Mouse (Mus musculus) ES-E14 (cell line): ENCODE data around the gene Nfkb1. TPM values are rescaled to one million over a fixed set of nuclear protein-coding genes. Genes with fewer than 3 reads are reported as not detected.

Experiments used
- DNase-seq: peaks from one replicate; pipeline ENCODE4 v3.0.0-alpha.2; 2013; ENCODE audit warnings: low read depth, low spot score
- H3K27ac ChIP-seq: 2 replicates; pipeline ENCODE4 v1.5.1; 2012; ENCODE audit warnings: low read depth, mild to moderate bottlenecking, low read length, moderate library complexity, mixed read lengths; ENCODE audit not compliant: poor library complexity, insufficient read depth, severe bottlenecking
- H3K36me3 ChIP-seq: 2 replicates; pipeline ENCODE4 v1.6.1; 2012; ENCODE audit warnings: mild to moderate bottlenecking, low read length, moderate library complexity, mixed read lengths; ENCODE audit not compliant: control insufficient read depth, poor library complexity, insufficient read depth, severe bottlenecking
- H3K4me1 ChIP-seq, 2 experiments: fragments of 150-350 bp in 1 of 2; sonication (generic) in 1 of 2; 2 replicates each; pipeline ENCODE4 v1.6.1; 2012; ENCODE audit warnings: low read length in 2 of 2, mild to moderate bottlenecking in 1 of 2, mixed read lengths in 1 of 2; ENCODE audit not compliant: control insufficient read depth in 2 of 2, insufficient read depth in 2 of 2, poor library complexity in 1 of 2
- H3K4me3 ChIP-seq, 2 experiments: fragments of 150-350 bp in 1 of 2; sonication (generic) in 1 of 2; 2 replicates each; pipeline ENCODE4 v1.5.1; 2012; ENCODE audit warnings: low read length in 2 of 2, low read depth in 1 of 2, mild to moderate bottlenecking in 1 of 2, mixed read lengths in 1 of 2; ENCODE audit not compliant: insufficient read depth in 1 of 2, poor library complexity in 1 of 2, severe bottlenecking in 1 of 2
- H3K9ac ChIP-seq: 2 replicates; pipeline ENCODE4 v1.6.1; 2012; ENCODE audit warnings: low read depth, mild to moderate bottlenecking, low read length, mixed read lengths; ENCODE audit not compliant: poor library complexity, insufficient read depth, severe bottlenecking
- H3K9me3 ChIP-seq: fragments of 150-350 bp; sonication (generic); 2 replicates; pipeline ENCODE4 v1.6.1; 2012; ENCODE audit warnings: low read depth, mild to moderate bottlenecking, low read length; ENCODE audit not compliant: control insufficient read depth, insufficient read depth
- CHD2 ChIP-seq: IDR thresholded peaks from 2 replicates; pipeline ENCODE4 v1.6.1; 2014; ENCODE audit warnings: mild to moderate bottlenecking, low read depth, low read length, inconsistent platforms
- HCFC1 ChIP-seq: IDR thresholded peaks from 2 replicates; pipeline ENCODE4 v1.6.1; 2012; ENCODE audit warnings: low read length, inconsistent platforms, borderline replicate concordance; ENCODE audit not compliant: insufficient read depth
- MAFK ChIP-seq: IDR thresholded peaks from 2 replicates; pipeline ENCODE4 v1.6.1; 2014; ENCODE audit warnings: mild to moderate bottlenecking, low read depth, low read length, inconsistent platforms; ENCODE audit not compliant: insufficient read depth
- ZC3H11A ChIP-seq: IDR thresholded peaks from 2 replicates; pipeline ENCODE4 v1.6.1; 2012; ENCODE audit warnings: low read depth, mild to moderate bottlenecking, inconsistent platforms, low read length, borderline replicate concordance
- ZNF384 ChIP-seq: IDR thresholded peaks from 2 replicates; pipeline ENCODE4 v1.6.1; 2012; ENCODE audit warnings: low read depth, low read length, inconsistent platforms
- in situ Hi-C, 2 experiments: fragments of 600-800 bp; cut with MboI; formaldehyde crosslinking; loops; one replicate each; pipeline ENCODE4 v1.15.1; 2025; ENCODE audit warnings: low sequenced_read_pairs in 2 of 2, inconsistent platforms in 1 of 2; ENCODE audit not compliant: unreplicated experiment in 2 of 2
- total RNA-seq: library from RNA; depleted of rRNA; stranded (reverse); fragments of 300-350 nt; gene quantifications from 2 replicates; pipeline ENCODE4 v1.2.3, GENCODE M21; 2012; rRNA removed

Nfkb1 gene
- total RNA-seq: 35.0 and 46.4 TPM in 2 replicates

DNA sequence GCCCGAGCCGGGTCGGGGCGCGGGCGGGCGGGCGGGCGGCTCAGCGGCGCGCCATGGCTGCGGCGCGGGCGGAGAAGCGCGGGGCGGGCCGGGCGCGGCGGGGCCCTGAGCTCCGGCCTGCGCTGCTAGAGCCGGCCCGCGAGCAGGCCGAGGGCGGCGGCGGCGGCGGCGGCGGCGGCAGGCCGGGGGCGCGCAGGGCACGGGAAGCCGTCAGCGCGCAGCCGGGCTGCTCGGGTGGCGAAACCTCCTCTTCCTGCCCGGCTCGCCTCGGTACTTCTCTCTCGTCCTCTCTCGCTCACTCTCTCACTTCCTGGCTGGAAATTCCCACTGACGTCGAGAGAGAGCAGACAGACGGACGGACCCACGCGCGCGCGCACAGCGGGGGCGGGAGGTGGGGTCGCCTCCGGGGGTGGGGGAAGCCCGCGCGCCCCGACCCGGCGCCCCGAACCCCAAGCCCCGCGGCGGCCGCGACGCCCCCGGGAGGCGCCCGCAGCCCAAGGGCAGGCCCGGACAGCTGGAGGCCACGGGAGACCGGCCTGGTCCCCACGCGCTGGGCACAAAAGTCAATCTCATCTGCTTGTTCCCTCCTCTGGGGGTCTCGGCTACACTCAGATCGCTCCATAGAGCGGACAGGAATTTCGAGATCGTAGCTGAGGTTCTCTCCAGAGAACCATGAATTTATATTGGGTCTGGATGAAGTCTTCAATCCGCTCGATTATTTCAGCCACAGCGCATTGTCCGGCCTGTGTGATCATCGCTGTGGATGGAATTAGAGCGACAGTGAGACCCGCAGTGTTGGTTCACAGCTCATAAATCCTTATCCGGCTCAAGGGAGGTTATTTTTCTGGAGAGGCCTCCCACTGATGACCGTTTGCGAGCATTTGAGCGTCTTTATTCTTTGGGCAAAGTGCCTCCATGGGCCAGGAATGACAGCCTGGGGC, at the start of gene Nfkb1:
TSS of gene Nfkb1 (minus strand) at position 357 of the 941 bp plus-strand sequence.
- Histone ChIP-seq H3K36me3 (no peaks in the 10 kb centered on the region), H3K9ac (peak within 1 kb of the TSS; percentile 88), H3K4me3 (peak within 1 kb of the TSS; percentile 85 to 91), H3K4me1 (peaks cover 0 to 7% of the 10 kb centered on the region in 2 experiments; a peak in 1 of 4 replicates), H3K9me3 (no peaks in the 10 kb centered on the region), H3K27ac (no peak within 1 kb of the TSS)
- in situ Hi-C loops: no loop called here
- no peak for DNase-seq
- TF ChIP-seq CHD2 (no peak), ZC3H11A (no peak), HCFC1 (no peak), MAFK (no peak), ZNF384 (no peak)

DNA sequence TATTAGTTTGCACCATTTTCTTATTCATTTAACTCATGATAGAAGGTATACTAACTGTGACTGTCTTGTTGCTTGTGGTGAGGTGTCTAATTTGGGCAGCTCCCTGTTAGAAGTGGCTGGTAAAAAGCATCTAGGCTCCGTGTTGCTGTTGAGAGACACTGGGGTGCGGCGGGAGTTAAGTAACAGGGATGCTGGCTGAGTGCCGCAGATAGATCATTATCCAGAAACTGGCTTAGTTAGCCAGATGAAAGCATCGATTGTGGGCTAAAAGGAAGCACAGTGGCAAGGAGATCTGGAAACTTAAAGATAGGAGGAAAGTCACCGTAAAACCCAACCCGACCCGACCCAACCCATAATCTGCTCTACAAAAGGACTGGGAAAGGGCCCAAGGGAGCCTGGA, 49.4 kb upstream of the Nfkb1 start:
- no peaks in the 10 kb centered on the region for H3K4me1 ChIP-seq
- H3K4me3 ChIP-seq: no peak overlapping the region
- DNase-seq: no peak
- TF ChIP-seq CHD2 (no peak), ZNF384 (no peak), HCFC1 (no peak), MAFK (no peak), ZC3H11A (no peak)
- no peaks in the 10 kb centered on the region for H3K9me3 ChIP-seq
- H3K27ac ChIP-seq: no peak overlapping the region
- in situ Hi-C loops: loop anchor here in 1 of 2 experiments (25.0 kb wide), 1 partner anchor 453 kb away; the partner anchor contains the start of gene Bdh2
- no peak overlapping the region for H3K9ac ChIP-seq
- H3K36me3 ChIP-seq: no peaks in the 10 kb centered on the region

DNA sequence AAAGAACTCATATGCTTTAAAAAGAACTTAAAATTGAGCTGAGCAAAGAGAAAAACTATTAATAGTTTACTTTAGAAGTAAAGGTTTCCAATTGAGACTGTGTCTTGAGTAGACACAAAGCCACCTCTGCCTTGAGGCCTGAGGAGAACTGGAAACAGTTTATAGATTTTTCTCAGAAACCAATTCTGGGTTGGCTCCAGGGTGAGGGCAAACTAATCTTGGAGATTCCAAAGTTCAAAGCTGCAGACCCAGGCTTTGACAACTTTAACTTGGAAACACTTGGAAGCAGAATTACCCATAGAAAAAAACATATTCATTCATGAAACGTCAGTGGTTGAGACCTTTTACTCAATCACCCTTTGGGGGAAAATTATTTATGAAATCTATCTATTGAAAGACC, 43.4 kb upstream of the Nfkb1 start:
- Histone ChIP-seq H3K9ac (no peak overlapping the region), H3K4me3 (no peak overlapping the region), H3K27ac (no peak overlapping the region), H3K9me3 (no peaks in the 10 kb centered on the region), H3K36me3 (no peaks in the 10 kb centered on the region), H3K4me1 (peaks cover 0 to 3% of the 10 kb centered on the region in 2 experiments; a peak in 1 of 4 replicates)
- in situ Hi-C loops: loop anchor here (10.0 to 25.0 kb wide), 3 partner anchors 330 to 450 kb away; partner anchors contain the start of gene Bdh2 (in 2 of the 2)
- no peak for DNase-seq
- TF ChIP-seq ZNF384 (no peak), ZC3H11A (no peak), CHD2 (no peak), HCFC1 (no peak), MAFK (no peak)

DNA sequence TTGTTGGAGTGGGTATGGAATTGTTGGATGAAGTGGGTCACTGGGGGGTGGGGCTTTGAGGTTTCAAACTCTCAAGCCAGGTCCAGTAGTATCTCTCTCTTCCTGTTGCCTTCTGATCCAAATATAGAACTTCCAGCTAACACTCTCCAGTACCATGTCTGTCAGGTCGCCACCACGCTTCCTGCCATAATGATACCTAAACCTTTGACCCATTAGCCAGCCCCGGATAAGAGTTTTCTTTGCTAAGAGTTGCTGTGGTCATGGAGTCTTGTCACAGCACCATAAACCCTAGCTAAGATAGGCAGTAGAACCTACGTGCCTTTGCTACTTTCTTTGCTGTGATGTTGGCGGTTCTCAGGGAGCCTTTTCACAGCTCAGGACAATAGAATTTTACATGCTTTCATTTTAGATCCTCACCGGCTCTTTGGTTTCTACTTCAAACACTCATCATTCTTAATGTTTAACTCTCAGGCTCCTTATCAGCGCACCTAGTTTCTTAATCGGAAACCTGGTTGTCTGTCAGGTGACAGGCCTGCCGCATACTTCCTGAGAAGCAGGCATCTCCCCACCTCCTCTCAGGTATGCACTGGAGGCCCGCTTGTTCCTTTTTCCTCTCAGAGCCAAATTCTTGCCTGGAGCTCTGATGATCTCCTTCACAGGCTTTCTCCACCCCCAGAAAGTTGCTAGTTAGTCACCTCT, 41.5 kb upstream of the Nfkb1 start:
- DNase-seq: no peak
- no peaks in the 10 kb centered on the region for H3K36me3 ChIP-seq
- no peak for TF ChIP-seq ZNF384
- no peak for TF ChIP-seq ZC3H11A
- no peak for TF ChIP-seq MAFK
- no peak for TF ChIP-seq HCFC1
- no peak for TF ChIP-seq CHD2
- H3K4me3 ChIP-seq: no peak overlapping the region
- H3K27ac ChIP-seq: no peak overlapping the region
- H3K4me1 ChIP-seq: peaks cover 0 to 3% of the 10 kb centered on the region in 2 experiments; a peak in 1 of 4 replicates
- in situ Hi-C loops: loop anchor here (10.0 to 25.0 kb wide), 3 partner anchors 328 to 448 kb away; partner anchors contain the start of gene Bdh2 (in 2 of the 2)
- no peak overlapping the region for H3K9ac ChIP-seq
- no peaks in the 10 kb centered on the region for H3K9me3 ChIP-seq
